Mouse (Mus musculus): Measurements from ENCODE around the gene Sox6.

The Sox6 gene

DNA sequence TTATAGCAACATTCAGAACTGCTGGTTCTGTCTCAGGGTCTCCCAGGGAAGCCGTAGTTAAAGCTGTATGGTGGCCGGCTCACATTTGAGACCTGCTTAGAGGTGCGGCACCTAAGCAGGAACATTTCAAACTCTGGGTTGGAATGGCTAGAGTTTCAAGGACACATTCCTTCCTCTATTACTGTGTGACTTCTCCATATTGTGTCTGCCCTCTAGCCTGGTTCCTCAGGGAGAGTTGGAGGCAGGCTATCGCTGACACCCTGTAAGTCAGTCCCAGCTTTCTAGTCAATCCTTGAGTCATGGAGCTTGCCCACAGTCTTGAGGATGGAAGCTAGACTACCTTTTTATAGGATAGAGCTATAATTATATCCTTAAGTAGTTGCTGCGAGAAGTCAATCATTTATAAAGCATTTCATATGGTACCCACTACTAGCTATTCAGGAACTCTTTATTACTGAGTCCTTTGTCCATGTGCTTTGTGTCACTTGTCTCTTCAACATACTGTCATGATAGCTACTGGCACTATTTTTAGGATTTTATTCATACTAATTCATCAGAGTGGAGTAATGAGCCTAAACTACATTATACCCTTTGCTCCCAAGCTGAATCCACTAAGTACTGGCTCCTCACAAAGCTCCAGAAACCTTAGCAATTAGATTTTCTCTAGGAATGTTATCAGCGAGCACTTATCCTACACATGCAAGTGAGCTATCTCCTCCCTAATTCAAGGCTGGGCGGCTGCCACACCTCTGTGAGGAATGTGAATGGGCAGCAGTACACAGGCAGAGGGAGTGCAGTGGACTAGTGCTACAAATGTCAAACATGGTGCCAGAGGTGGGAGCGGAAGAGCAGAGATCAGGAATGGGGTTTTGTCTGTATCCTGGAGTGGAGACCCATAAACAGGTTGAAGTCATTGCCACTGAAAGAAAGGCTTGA, 254.3 kb downstream of the Sox6 start:
- TF ChIP-seq POU5F1 (IDR thresholded peaks at IDR 0.05; ENCODE audit: borderline replicate concordance, low read length) (no peak), NANOG (IDR thresholded peaks at IDR 0.05; ENCODE audit: borderline replicate concordance, low read length) (no peak), CTCF (conservative IDR thresholded peaks at IDR 0.05; ENCODE audit: low read length) (no peak)
- Histone ChIP-seq H3K36me3 (ENCODE audit: insufficient read depth, low read length) (no peaks in the 10 kb centered on the region), H3K9me3 (ENCODE audit: low read length) (no peaks in the 10 kb centered on the region)

DNA sequence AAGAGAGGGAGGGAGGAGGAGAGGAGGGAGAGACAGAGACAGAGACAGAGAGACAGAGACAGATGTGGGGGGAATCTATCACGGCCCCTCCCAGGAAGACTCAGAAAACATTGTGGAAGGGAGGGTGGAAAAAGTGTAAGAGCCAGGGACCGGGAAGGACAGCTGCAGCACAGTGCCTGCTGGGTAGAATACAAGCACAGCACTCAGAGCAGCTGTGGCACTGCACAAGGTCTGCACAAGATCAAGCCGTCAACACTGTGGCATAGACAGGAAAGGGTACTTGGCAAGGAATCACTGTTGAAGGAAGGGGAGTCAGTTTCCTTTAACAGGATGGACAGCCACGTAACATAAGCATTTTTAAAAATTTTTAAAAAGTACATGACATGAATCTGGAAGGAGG, 258.4 kb downstream of the Sox6 start:
- H3K9me3 ChIP-seq (ENCODE audit: low read length) = no peaks in the 10 kb centered on the region
- H3K4me3 ChIP-seq (replicated peaks; ENCODE audit: low read length) = no peak overlapping the region
- H3K27me3 ChIP-seq (ENCODE audit: insufficient read depth, low read length) = no peaks in the 10 kb centered on the region
- TF ChIP-seq POU5F1 (IDR thresholded peaks at IDR 0.05; ENCODE audit: borderline replicate concordance, low read length) (no peak), NANOG (IDR thresholded peaks at IDR 0.05; ENCODE audit: borderline replicate concordance, low read length) (no peak), CTCF (conservative IDR thresholded peaks at IDR 0.05; ENCODE audit: low read length) (no peak)
- H3K36me3 ChIP-seq (ENCODE audit: insufficient read depth, low read length) = no peaks in the 10 kb centered on the region
- H3K4me1 ChIP-seq (replicated peaks; ENCODE audit: low read depth, low read length) = peaks cover 8% of the 10 kb centered on the region

More for the DNA sequence above, 254.3 kb downstream of the Sox6 start:
- Histone ChIP-seq H3K4me3 (replicated peaks; ENCODE audit: low read length) (no peak overlapping the region), H3K4me1 (replicated peaks; ENCODE audit: low read depth, low read length) (peaks cover 8% of the 10 kb centered on the region), H3K27me3 (ENCODE audit: insufficient read depth, low read length) (no peaks in the 10 kb centered on the region)

DNA sequence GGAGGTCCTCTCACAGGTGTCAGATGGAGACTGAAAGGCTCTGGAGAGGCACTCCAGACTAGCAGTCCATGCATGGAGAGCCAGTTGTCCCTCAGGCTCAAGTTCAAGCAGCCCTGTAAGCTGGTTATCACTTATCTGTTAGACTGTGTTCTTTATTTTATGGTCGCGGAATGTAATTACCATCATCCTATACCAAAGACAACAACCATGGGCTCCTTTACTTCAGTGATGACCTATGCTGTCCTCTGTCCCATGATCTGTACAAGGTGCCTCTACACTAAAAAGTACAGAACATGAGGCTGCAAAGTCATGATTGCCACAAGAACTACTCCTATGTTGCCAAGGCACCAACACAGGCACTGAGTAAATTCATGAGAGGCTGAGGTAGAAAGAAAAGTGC, 259.1 kb downstream of the Sox6 start:
- no peaks in the 10 kb centered on the region for H3K27me3 ChIP-seq (ENCODE audit: insufficient read depth, low read length)
- peaks cover 3% of the 10 kb centered on the region for H3K4me1 ChIP-seq (replicated peaks; ENCODE audit: low read depth, low read length)
- no peaks in the 10 kb centered on the region for H3K9me3 ChIP-seq (ENCODE audit: low read length)
- TF ChIP-seq NANOG (IDR thresholded peaks at IDR 0.05; ENCODE audit: borderline replicate concordance, low read length) (no peak), CTCF (conservative IDR thresholded peaks at IDR 0.05; ENCODE audit: low read length) (no peak), POU5F1 (IDR thresholded peaks at IDR 0.05; ENCODE audit: borderline replicate concordance, low read length) (no peak)
- H3K36me3 ChIP-seq (ENCODE audit: insufficient read depth, low read length) = no peaks in the 10 kb centered on the region
- H3K4me3 ChIP-seq (replicated peaks; ENCODE audit: low read length) = no peak overlapping the region

DNA sequence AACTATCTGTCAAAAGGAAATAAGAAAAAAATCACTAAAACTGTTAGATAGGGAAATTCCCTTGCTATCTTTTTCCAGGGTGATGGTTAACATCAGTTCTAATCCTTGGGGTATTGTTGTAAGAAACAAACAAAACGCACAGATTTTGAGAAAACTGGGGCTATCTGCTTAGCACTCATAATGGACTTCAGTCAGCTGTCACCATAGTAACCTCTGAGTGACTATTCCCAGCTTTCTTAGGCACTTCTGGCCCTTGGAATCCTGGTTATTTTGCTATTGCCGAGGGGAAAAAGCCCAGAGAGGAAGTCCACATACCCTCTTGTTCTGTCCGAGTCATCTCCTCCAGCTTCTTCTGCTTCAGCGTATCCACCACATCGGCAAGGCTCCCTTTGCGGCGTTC, 261.9 kb downstream of the Sox6 start:
- H3K27me3 ChIP-seq (ENCODE audit: insufficient read depth, low read length) = no peaks in the 10 kb centered on the region
- TF ChIP-seq CTCF (conservative IDR thresholded peaks at IDR 0.05; ENCODE audit: low read length) (no peak), NANOG (IDR thresholded peaks at IDR 0.05; ENCODE audit: borderline replicate concordance, low read length) (no peak), POU5F1 (IDR thresholded peaks at IDR 0.05; ENCODE audit: borderline replicate concordance, low read length) (no peak)
- no peak overlapping the region for H3K4me3 ChIP-seq (replicated peaks; ENCODE audit: low read length)

DNA sequence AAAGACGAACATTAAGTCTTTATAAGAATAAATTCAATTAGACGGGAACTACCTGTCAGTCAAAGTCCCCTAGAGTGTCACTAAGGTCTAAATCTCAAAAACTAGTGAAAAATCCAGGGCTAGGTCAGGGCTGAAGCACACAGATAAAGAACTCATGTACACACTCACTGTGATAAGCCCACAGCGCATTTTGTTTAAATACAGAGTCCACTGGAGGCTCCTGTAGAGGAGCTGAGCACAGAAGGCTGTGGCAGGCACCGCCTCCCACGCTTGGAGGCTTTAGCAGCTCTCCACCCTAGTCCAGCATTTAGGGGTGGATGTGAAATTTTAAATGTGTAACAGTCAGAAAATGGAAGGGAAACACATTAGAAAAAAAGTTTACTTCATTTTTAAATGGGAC, 262.3 kb downstream of the Sox6 start:
- Histone ChIP-seq H3K36me3 (ENCODE audit: insufficient read depth, low read length) (no peaks in the 10 kb centered on the region), H3K4me1 (replicated peaks; ENCODE audit: low read depth, low read length) (no peaks in the 10 kb centered on the region), H3K4me3 (replicated peaks; ENCODE audit: low read length) (no peak overlapping the region), H3K27me3 (ENCODE audit: insufficient read depth, low read length) (no peaks in the 10 kb centered on the region), H3K9me3 (ENCODE audit: low read length) (no peaks in the 10 kb centered on the region)
- TF ChIP-seq CTCF (conservative IDR thresholded peaks at IDR 0.05; ENCODE audit: low read length) (no peak), NANOG (IDR thresholded peaks at IDR 0.05; ENCODE audit: borderline replicate concordance, low read length) (no peak), POU5F1 (IDR thresholded peaks at IDR 0.05; ENCODE audit: borderline replicate concordance, low read length) (no peak)

More for the DNA sequence above, 261.9 kb downstream of the Sox6 start:
- H3K4me1 ChIP-seq (replicated peaks; ENCODE audit: low read depth, low read length) = no peaks in the 10 kb centered on the region
- no peaks in the 10 kb centered on the region for H3K36me3 ChIP-seq (ENCODE audit: insufficient read depth, low read length)
- no peaks in the 10 kb centered on the region for H3K9me3 ChIP-seq (ENCODE audit: low read length)

DNA sequence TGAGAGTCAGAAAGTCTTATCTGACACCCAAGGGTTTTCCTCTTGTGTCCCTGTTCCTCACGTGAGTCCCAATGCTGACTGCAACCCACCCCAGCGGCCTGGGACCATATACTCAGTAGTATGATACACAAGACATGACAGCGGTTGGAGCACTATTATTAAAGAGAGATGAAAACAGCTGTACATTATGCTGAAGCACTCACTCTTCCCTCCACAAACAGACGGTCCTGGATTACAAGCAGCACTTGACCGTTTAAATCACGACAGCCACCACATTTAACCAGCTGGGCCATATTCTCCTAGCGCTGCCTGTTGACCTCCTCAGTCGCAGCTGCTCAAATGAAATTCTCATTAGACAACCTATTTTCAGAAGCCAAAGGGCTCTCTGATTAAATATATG, 272.3 kb downstream of the Sox6 start:
- no peak overlapping the region for H3K4me3 ChIP-seq (replicated peaks; ENCODE audit: low read length)
- no peaks in the 10 kb centered on the region for H3K4me1 ChIP-seq (replicated peaks; ENCODE audit: low read depth, low read length)
- H3K27me3 ChIP-seq (ENCODE audit: insufficient read depth, low read length) = no peaks in the 10 kb centered on the region
- TF ChIP-seq POU5F1 (IDR thresholded peaks at IDR 0.05; ENCODE audit: borderline replicate concordance, low read length) = no peak
- TF ChIP-seq NANOG (IDR thresholded peaks at IDR 0.05; ENCODE audit: borderline replicate concordance, low read length) = no peak
- no peak for TF ChIP-seq CTCF (conservative IDR thresholded peaks at IDR 0.05; ENCODE audit: low read length)
- no peaks in the 10 kb centered on the region for H3K36me3 ChIP-seq (ENCODE audit: insufficient read depth, low read length)
- no peaks in the 10 kb centered on the region for H3K9me3 ChIP-seq (ENCODE audit: low read length)

DNA sequence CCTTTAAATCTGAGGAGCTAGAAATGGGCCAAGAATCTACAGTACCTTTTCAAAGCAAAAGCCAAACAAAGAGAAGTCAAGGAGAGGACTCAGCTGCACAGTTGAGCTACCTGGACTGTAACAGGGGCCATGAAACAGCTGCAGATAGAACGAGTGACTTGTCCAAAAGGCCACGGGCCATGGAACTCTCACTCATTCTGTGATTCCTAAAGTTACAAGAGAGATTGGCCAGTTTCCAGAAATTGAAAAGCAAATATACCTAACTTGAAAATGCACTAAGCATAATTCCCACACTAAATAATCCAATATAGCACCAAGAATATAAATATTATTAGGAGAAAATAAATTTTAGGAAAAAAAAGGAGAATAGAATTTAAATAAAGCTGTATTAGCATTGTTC, 274.7 kb downstream of the Sox6 start:
- Histone ChIP-seq H3K4me1 (replicated peaks; ENCODE audit: low read depth, low read length) (no peaks in the 10 kb centered on the region), H3K4me3 (replicated peaks; ENCODE audit: low read length) (no peak overlapping the region), H3K27me3 (ENCODE audit: insufficient read depth, low read length) (no peaks in the 10 kb centered on the region), H3K36me3 (ENCODE audit: insufficient read depth, low read length) (no peaks in the 10 kb centered on the region), H3K9me3 (ENCODE audit: low read length) (no peaks in the 10 kb centered on the region)
- TF ChIP-seq CTCF (conservative IDR thresholded peaks at IDR 0.05; ENCODE audit: low read length) (no peak), NANOG (IDR thresholded peaks at IDR 0.05; ENCODE audit: borderline replicate concordance, low read length) (no peak), POU5F1 (IDR thresholded peaks at IDR 0.05; ENCODE audit: borderline replicate concordance, low read length) (no peak)

DNA sequence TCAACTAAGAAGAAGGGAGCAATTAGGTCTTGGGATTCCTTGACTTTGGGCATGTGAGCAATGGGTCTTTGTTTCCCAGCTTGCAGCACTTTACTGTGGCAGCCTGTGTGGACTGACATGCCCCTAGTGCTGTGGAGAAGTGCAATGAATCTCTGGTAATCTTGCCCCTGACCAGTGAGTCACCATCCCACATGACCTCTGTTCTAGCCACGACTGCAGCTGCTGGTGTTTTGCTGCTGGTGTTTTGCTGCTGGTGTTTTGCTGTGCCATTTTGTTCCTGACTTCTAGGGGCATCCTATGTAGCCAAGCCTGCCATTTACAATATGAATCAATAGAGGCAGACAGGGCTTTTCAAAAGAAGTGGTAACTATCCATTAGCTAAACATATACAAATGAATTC, 280.4 kb downstream of the Sox6 start:
- Histone ChIP-seq H3K4me1 (replicated peaks; ENCODE audit: low read depth, low read length) (no peaks in the 10 kb centered on the region), H3K27me3 (ENCODE audit: insufficient read depth, low read length) (no peaks in the 10 kb centered on the region), H3K9me3 (ENCODE audit: low read length) (no peaks in the 10 kb centered on the region), H3K4me3 (replicated peaks; ENCODE audit: low read length) (no peak overlapping the region), H3K36me3 (ENCODE audit: insufficient read depth, low read length) (no peaks in the 10 kb centered on the region)
- TF ChIP-seq NANOG (IDR thresholded peaks at IDR 0.05; ENCODE audit: borderline replicate concordance, low read length) (no peak), CTCF (conservative IDR thresholded peaks at IDR 0.05; ENCODE audit: low read length) (no peak), POU5F1 (IDR thresholded peaks at IDR 0.05; ENCODE audit: borderline replicate concordance, low read length) (no peak)
